Mouse (Mus musculus): Measurements from ENCODE around the gene Rps19. TPM values are rescaled to one million over a fixed set of nuclear protein-coding genes. Genes with fewer than 3 reads are reported as not detected.

Gene Rps19
- polyA plus RNA-seq, 1 experiment = 2,100 TPM

- TF ChIP-seq EP300 (IDR thresholded peaks at IDR 0.05; ENCODE audit: insufficient read depth, low read depth, low read length) = no peak
- no peak for TF ChIP-seq POLR2A (IDR thresholded peaks at IDR 0.05; ENCODE audit: insufficient read depth, low read length)
- TF ChIP-seq CTCF (IDR thresholded peaks at IDR 0.05; ENCODE audit: low read depth, low read length) = no peak
- peak within 1 kb of the TSS; percentile 12 for H3K27ac ChIP-seq (ENCODE audit: insufficient read depth, low read length)
- H3K4me1 ChIP-seq (ENCODE audit: control insufficient read depth, insufficient read depth, low read length) = peaks cover 3% of the 10 kb centered on the region
- peak within 1 kb of the TSS; percentile 77 for H3K9ac ChIP-seq (ENCODE audit: low read depth, poor library complexity, severe bottlenecking)
- peak within 1 kb of the TSS; percentile 62 for H3K4me3 ChIP-seq (ENCODE audit: low read depth, low read length)
- no peaks in the 10 kb centered on the region for H3K9me3 ChIP-seq (replicated peaks; ENCODE audit: control insufficient read depth, insufficient read depth, low read length, poor library complexity, severe bottlenecking)
- H3K36me3 ChIP-seq (ENCODE audit: control insufficient read depth, insufficient read depth, low read length, poor library complexity, severe bottlenecking) = no peaks in the 10 kb centered on the region
- no peaks in the 10 kb centered on the region for H3K27me3 ChIP-seq (ENCODE audit: control insufficient read depth, insufficient read depth, low read length, poor library complexity, severe bottlenecking)
These were observed 18.7 kb downstream of the Rps19 start, which contains the start of gene Arhgef1 for GRCm38 (mm10) chr7:24902630-24903443. Arhgef1 (plus strand) TSS chr7:24902912.

DNA sequence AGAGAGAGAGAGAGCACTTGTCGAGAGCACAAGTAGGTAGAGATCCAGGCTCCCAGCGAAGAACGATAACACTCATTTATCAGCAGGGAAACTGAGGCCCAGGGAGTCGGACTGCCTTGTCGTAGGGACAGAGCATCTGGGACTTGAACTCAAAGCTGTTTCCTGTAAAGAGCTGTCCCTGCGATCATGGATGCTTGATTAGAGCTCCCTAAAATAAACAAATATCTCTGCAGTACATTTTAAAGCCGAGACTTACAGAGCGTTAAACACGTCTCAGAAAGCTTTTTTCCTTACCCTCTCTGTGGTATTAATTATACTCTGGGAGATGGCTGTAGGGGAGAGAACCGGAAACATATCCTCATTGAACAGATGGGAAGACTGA is 19.3 kb downstream of the Rps19 start:
- Histone ChIP-seq H3K4me3 (ENCODE audit: low read depth, low read length) (peak overlapping the region; percentile 53), H3K36me3 (ENCODE audit: control insufficient read depth, insufficient read depth, low read length, poor library complexity, severe bottlenecking) (no peaks in the 10 kb centered on the region), H3K4me1 (ENCODE audit: control insufficient read depth, insufficient read depth, low read length) (peaks cover 6% of the 10 kb centered on the region), H3K9ac (ENCODE audit: low read depth, poor library complexity, severe bottlenecking) (peak overlapping the region; percentile 77), H3K9me3 (replicated peaks; ENCODE audit: control insufficient read depth, insufficient read depth, low read length, poor library complexity, severe bottlenecking) (no peaks in the 10 kb centered on the region), H3K27ac (ENCODE audit: insufficient read depth, low read length) (no peak overlapping the region), H3K27me3 (ENCODE audit: control insufficient read depth, insufficient read depth, low read length, poor library complexity, severe bottlenecking) (no peaks in the 10 kb centered on the region)
- TF ChIP-seq CTCF (IDR thresholded peaks at IDR 0.05; ENCODE audit: low read depth, low read length) = no peak
- no peak for TF ChIP-seq POLR2A (IDR thresholded peaks at IDR 0.05; ENCODE audit: insufficient read depth, low read length)
- no peak for TF ChIP-seq EP300 (IDR thresholded peaks at IDR 0.05; ENCODE audit: insufficient read depth, low read depth, low read length)

- TF ChIP-seq POLR2A (IDR thresholded peaks at IDR 0.05; ENCODE audit: insufficient read depth, low read length) (no peak), EP300 (IDR thresholded peaks at IDR 0.05; ENCODE audit: insufficient read depth, low read depth, low read length) (peak; percentile 20; the same call in 1 of the 2 replicates)
These were observed 19.9 kb downstream of the Rps19 start for GRCm38 (mm10) chr7:24904070-24904483.

DNA sequence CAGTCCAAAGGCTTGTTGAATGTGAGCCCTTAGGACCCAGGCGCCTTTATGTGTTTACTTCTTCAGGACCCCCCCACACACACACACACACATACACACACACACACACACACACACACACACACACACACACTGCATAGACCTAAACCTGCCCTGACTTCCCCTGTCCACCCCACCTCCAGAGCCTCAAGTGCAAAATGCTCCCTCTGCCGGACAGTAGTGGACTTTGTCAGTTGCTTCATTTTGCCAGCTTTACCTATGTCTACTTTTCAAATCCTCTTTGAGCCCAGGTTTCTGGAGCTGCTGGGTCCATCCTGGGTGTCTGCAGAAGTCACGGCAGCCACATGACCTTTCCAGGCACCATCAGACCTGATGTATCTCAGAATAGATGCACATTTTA is 20.8 kb downstream of the Rps19 start:
- peaks cover 7% of the 10 kb centered on the region for H3K4me1 ChIP-seq (ENCODE audit: control insufficient read depth, insufficient read depth, low read length)
- H3K9ac ChIP-seq (ENCODE audit: low read depth, poor library complexity, severe bottlenecking) = peak overlapping the region; percentile 65; the same call in 1 of the 2 replicates
- no peaks in the 10 kb centered on the region for H3K27me3 ChIP-seq (ENCODE audit: control insufficient read depth, insufficient read depth, low read length, poor library complexity, severe bottlenecking)
- TF ChIP-seq EP300 (IDR thresholded peaks at IDR 0.05; ENCODE audit: insufficient read depth, low read depth, low read length) (no peak), POLR2A (IDR thresholded peaks at IDR 0.05; ENCODE audit: insufficient read depth, low read length) (no peak), CTCF (IDR thresholded peaks at IDR 0.05; ENCODE audit: low read depth, low read length) (peak; percentile 68)
- H3K4me3 ChIP-seq (ENCODE audit: low read depth, low read length) = peak overlapping the region; percentile 33; the same call in 1 of the 2 replicates
- no peaks in the 10 kb centered on the region for H3K9me3 ChIP-seq (replicated peaks; ENCODE audit: control insufficient read depth, insufficient read depth, low read length, poor library complexity, severe bottlenecking)
- H3K36me3 ChIP-seq (ENCODE audit: control insufficient read depth, insufficient read depth, low read length, poor library complexity, severe bottlenecking) = peaks cover 10% of the 10 kb centered on the region; the same call in 1 of the 2 replicates
- H3K27ac ChIP-seq (ENCODE audit: insufficient read depth, low read length) = no peak overlapping the region

More at GRCm38 (mm10) chr7:24904070-24904483, 19.9 kb downstream of the Rps19 start:
- Histone ChIP-seq H3K27me3 (ENCODE audit: control insufficient read depth, insufficient read depth, low read length, poor library complexity, severe bottlenecking) (no peaks in the 10 kb centered on the region), H3K36me3 (ENCODE audit: control insufficient read depth, insufficient read depth, low read length, poor library complexity, severe bottlenecking) (peaks cover 4% of the 10 kb centered on the region; the same call in 1 of the 2 replicates), H3K27ac (ENCODE audit: insufficient read depth, low read length) (no peak overlapping the region), H3K9me3 (replicated peaks; ENCODE audit: control insufficient read depth, insufficient read depth, low read length, poor library complexity, severe bottlenecking) (no peaks in the 10 kb centered on the region), H3K9ac (ENCODE audit: low read depth, poor library complexity, severe bottlenecking) (peak overlapping the region; percentile 65), H3K4me3 (ENCODE audit: low read depth, low read length) (peak overlapping the region; percentile 69), H3K4me1 (ENCODE audit: control insufficient read depth, insufficient read depth, low read length) (peaks cover 7% of the 10 kb centered on the region)

- no peak for TF ChIP-seq POLR2A (IDR thresholded peaks at IDR 0.05; ENCODE audit: insufficient read depth, low read length)
- no peak for TF ChIP-seq EP300 (IDR thresholded peaks at IDR 0.05; ENCODE audit: insufficient read depth, low read depth, low read length)
- no peak for TF ChIP-seq CTCF (IDR thresholded peaks at IDR 0.05; ENCODE audit: low read depth, low read length)
- no peaks in the 10 kb centered on the region for H3K27me3 ChIP-seq (ENCODE audit: control insufficient read depth, insufficient read depth, low read length, poor library complexity, severe bottlenecking)
- peaks cover 7% of the 10 kb centered on the region for H3K4me1 ChIP-seq (ENCODE audit: control insufficient read depth, insufficient read depth, low read length)
- no peaks in the 10 kb centered on the region for H3K9me3 ChIP-seq (replicated peaks; ENCODE audit: control insufficient read depth, insufficient read depth, low read length, poor library complexity, severe bottlenecking)
- peak overlapping the region; percentile 34 for H3K4me3 ChIP-seq (ENCODE audit: low read depth, low read length)
- peaks cover 10% of the 10 kb centered on the region; the same call in 1 of the 2 replicates for H3K36me3 ChIP-seq (ENCODE audit: control insufficient read depth, insufficient read depth, low read length, poor library complexity, severe bottlenecking)
- H3K9ac ChIP-seq (ENCODE audit: low read depth, poor library complexity, severe bottlenecking) = no peak overlapping the region
- peak overlapping the region; percentile 82 for H3K27ac ChIP-seq (ENCODE audit: insufficient read depth, low read length)
These were observed 22.4 kb downstream of the Rps19 start for GRCm38 (mm10) chr7:24906551-24906950.

Measured in ES-Bruce4 (cell line).